Mouse (Mus musculus): ENCODE results near the gene Ankar. TPM values are rescaled to one million over a fixed set of nuclear protein-coding genes. Genes with fewer than 3 reads are reported as not detected.

Gene Ankar
- total RNA-seq (2021), result not detected
- long read RNA-seq, experiment 1, result 0 reads
- long read RNA-seq, experiment 2, result 0 reads

DNA sequence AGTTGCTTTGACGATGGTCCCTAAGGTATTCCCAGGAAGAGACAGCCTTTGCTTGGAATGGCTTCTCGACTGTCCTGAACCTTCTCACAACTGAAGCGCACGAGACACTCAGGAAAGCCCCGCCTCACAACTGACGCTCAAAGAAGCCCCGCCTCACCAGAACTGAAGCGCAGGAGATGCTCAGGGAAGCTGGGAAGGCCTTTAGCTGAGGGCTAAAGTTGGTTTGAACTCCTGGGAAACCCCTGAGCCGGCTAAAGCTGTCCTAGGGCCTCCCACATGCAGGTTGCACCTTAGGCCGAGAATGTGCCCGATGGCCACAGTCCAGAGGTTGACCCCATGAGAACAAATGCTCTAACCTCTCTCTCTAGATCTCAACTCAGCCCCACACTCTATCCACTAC, at the start of gene Ankar:
TSS of gene Ankar (minus strand) at position 101 of the 400 bp plus-strand sequence.
- no peak for TF ChIP-seq CTCF (conservative IDR thresholded peaks at IDR 0.05)
- no peak for DNase-seq (ENCODE audit: low spot score in 2 of 2)
- Histone ChIP-seq H3K4me3 (no peak within 1 kb of the TSS), H3K27ac (no peak within 1 kb of the TSS)

- no peak for TF ChIP-seq CTCF (conservative IDR thresholded peaks at IDR 0.05)
- no peak overlapping the region for H3K27ac ChIP-seq
- peak; percentile 29 to 40 for DNase-seq (ENCODE audit: low spot score in 2 of 2)
- no peak overlapping the region for H3K4me3 ChIP-seq
Measured at GRCm38 (mm10) chr1:72746382-72746781, 46.0 kb upstream of the Ankar start.

DNA sequence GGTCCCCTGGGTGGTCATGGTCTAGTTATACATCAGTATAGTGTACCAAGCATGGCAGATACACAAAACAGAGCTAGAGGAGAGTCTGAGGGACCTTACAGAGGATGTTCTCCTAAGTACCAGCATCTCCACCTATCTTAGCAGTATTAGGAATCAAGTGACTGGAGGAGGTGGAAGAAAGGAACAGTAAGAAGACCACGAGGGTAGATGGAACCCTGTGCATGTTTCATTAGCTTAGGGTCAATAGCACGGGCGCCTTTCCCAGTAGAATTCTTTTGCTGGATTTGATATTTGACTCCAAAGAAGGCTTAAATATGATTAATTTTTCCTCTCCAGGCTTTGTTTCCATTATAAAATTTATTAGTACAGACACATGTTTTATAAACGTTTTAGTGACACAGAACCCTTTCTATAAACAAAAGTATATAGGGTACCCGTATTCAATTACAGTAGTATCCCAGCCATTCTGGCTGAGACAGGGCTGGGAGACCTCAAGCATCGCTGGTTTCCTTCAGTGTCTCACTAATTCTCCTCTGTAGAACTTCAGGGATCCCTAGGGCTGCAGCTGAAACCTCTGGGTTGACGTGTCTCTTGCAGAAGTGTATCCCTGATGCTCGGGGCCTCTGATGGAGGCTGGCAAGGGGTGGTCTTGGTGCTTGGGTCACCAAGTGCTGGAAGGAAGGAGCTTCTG, 44.6 kb upstream of the Ankar start:
- no peak for TF ChIP-seq CTCF (conservative IDR thresholded peaks at IDR 0.05)
- H3K27ac ChIP-seq, result no peak overlapping the region
- DNase-seq (ENCODE audit: low spot score in 2 of 2), result no peak
- H3K4me3 ChIP-seq, result no peak overlapping the region

GRCm38 (mm10) chr1:72741406-72741805, 41.0 kb upstream of the Ankar start:
- Histone ChIP-seq H3K4me3 (no peak overlapping the region), H3K27ac (no peak overlapping the region)
- TF ChIP-seq CTCF (conservative IDR thresholded peaks at IDR 0.05), result no peak
- no peak for DNase-seq (ENCODE audit: low spot score in 2 of 2)

DNA sequence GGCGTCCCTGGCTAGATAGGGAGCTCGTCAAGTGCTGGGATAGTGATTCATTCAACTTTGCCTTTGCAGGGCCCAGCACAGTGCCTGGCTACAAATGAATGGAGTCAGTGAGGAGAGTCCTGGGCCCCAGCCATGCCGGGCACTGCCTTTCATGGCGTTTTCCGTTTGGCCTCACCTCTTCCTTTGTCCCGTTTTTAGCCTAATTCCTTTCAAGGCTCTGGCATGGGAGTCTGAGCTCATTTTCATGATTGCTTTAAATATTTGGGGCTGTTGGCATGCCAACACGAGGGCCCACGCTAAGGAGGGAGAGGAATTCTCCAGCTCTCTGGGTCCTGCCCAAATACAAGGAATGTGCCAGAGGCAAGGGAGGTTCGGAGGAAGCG, 39.3 kb upstream of the Ankar start:
- no peak for TF ChIP-seq CTCF (conservative IDR thresholded peaks at IDR 0.05)
- no peak overlapping the region for H3K27ac ChIP-seq
- H3K4me3 ChIP-seq, result no peak overlapping the region
- DNase-seq (ENCODE audit: low spot score in 2 of 2), result peak; percentile 45 to 49

- DNase-seq (ENCODE audit: low spot score in 2 of 2), result no peak
- Histone ChIP-seq H3K27ac (no peak overlapping the region), H3K4me3 (no peak overlapping the region)
- TF ChIP-seq CTCF (conservative IDR thresholded peaks at IDR 0.05), result no peak
Measured at GRCm38 (mm10) chr1:72738946-72739680, 38.7 kb upstream of the Ankar start.

DNA sequence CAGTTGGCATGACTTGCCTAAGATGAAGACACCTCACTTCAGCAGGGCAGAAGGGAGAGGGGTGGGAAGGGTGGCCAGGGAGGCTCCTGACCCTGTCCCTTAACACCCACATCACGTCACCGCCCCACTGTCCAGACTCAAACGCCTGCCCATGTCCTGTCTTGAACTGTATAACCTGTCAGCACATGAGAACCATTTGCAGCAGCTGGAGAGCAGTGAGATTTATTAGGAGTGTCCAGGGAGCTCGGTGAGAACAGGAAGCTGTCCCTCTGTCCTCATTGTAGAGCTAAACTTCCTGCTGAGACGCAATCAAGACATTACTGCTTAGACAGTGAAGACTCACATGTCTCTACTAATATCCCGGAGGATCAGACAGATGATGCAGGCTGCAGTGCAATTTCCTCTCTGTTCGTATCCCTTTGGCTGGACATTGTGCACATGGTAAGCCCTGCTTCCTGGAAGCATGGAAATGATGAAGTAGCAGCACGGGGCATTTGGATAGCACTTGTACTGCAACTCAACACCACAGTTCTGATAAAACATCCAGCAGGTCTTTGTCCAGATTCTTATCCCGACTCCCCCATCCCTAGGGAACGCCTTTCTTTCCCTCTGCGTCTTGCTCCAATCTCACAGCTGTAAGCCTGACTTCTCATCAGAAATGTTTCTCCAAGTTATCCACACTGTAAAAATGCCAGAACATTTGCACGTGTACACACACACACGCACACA, 36.2 kb upstream of the Ankar start:
- H3K27ac ChIP-seq, result no peak overlapping the region
- DNase-seq (ENCODE audit: low spot score in 2 of 2), result no peak
- no peak for TF ChIP-seq CTCF (conservative IDR thresholded peaks at IDR 0.05)
- no peak overlapping the region for H3K4me3 ChIP-seq

DNA sequence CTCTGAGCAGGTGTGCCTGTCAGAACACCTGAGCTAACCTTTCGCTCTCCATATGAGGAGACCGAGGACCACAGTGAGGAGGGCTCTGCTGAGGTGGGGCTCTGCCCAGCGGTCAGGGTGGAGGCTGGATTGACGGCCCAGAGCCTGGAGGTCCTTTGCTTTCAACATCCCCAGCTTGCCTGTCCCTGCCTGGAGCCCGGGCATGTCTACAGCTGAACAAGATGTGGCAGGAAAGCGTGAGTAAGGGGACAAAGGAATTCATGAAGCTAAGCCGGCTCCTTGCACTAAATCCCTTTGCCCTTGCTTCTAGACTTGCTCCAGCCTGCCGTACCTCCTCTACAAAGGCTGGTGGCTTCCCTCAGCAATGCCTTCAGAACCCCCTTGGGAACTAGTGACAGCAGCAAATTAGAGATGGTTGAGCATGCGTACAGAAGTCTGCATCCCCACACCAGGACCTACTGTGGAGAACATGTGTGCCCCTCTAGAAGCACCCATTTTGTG, 32.9 kb upstream of the Ankar start:
- no peak for TF ChIP-seq CTCF (conservative IDR thresholded peaks at IDR 0.05)
- no peak overlapping the region for H3K27ac ChIP-seq
- DNase-seq (ENCODE audit: low spot score in 2 of 2), result no peak
- no peak overlapping the region for H3K4me3 ChIP-seq

DNA sequence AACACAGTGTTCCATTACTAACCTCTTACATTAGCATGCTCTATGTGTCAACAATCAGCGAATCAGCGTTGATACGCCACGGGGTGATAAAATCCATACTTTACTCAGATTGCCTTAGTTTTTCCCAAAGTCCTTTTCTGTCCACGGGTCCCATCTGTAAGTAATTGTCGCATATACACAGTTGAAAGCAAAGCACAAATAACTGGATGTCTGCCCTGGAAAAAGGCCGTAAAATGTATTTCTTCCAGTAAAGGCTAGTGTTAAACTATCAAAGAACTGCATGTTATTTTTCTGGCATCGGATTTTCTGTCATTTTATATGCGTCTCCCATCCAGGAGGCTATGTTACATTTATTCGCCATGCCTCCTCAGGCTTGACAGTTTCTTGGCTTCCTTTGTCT, 29.7 kb upstream of the Ankar start:
- no peak for TF ChIP-seq CTCF (conservative IDR thresholded peaks at IDR 0.05)
- Histone ChIP-seq H3K27ac (no peak overlapping the region), H3K4me3 (no peak overlapping the region)
- DNase-seq (ENCODE audit: low spot score in 2 of 2), result no peak

DNA sequence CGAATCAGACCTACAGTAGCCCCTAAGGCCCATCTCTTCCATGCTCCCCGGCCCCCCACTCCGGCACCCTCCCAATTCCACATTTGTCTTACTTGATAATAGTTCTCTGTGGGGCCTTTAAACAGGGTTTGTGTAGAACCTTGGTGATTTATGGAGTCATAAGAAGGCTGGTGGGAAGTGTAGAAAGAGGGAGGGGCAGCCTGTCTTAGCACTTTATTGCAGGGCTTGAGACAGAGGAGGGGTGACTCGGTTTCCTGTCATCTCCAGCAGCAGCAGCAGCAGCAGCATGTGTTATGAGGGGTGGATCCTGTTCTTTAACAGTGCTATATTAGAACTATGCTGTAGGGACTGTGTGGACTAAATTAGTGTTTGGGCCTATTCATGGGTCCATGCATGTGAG, 28.4 kb upstream of the Ankar start:
- DNase-seq (ENCODE audit: low spot score in 2 of 2), result no peak
- TF ChIP-seq CTCF (conservative IDR thresholded peaks at IDR 0.05), result no peak
- no peak overlapping the region for H3K27ac ChIP-seq
- no peak overlapping the region for H3K4me3 ChIP-seq

GRCm38 (mm10) chr1:72725941-72726340, 25.6 kb upstream of the Ankar start:
- TF ChIP-seq CTCF (conservative IDR thresholded peaks at IDR 0.05), result no peak
- H3K4me3 ChIP-seq, result no peak overlapping the region
- DNase-seq (ENCODE audit: low spot score in 2 of 2), result no peak
- H3K27ac ChIP-seq, result no peak overlapping the region

DNA sequence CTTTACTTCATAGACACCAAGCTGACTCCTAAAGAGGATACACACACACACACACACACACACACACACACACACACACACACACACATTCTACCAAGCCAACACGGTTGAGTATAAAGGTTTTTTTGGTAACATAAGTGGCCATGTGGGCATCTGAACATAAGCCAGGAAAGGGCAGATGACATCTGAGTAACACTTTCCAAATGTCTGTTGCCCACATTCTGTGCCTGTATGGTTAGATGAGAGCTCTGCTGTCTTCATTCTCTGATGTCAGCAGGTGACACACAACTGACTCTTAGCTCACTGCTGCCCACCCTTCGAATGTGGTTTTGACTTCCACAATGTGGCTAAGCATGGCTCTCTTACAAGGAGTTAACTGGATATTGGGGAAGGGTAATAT, 24.0 kb upstream of the Ankar start:
- Histone ChIP-seq H3K27ac (no peak overlapping the region), H3K4me3 (no peak overlapping the region)
- TF ChIP-seq CTCF (conservative IDR thresholded peaks at IDR 0.05), result no peak
- DNase-seq (ENCODE audit: low spot score in 2 of 2), result no peak

GRCm38 (mm10) chr1:72722646-72723045, 22.3 kb upstream of the Ankar start:
- H3K27ac ChIP-seq, result no peak overlapping the region
- no peak for TF ChIP-seq CTCF (conservative IDR thresholded peaks at IDR 0.05)
- no peak for DNase-seq (ENCODE audit: low spot score in 2 of 2)

More at GRCm38 (mm10) chr1:72722646-72723045, 22.3 kb upstream of the Ankar start:
- H3K4me3 ChIP-seq, result no peak overlapping the region

Data from layer of hippocampus, adult 2 months (tissue).